Mouse (Mus musculus): ENCODE results near the gene Cntrob.

GRCm38 (mm10) chr11:69334796-69335195 lies 11.2 kb upstream of the Cntrob start:
- TF ChIP-seq POLR2A (IDR thresholded peaks at IDR 0.05; ENCODE audit: borderline replicate concordance, low read depth, low read length) (no peak), CTCF (IDR thresholded peaks at IDR 0.05; ENCODE audit: low read depth, low read length) (no peak)

Measured in bone marrow macrophage, adult 2 months (primary cell).